Mouse (Mus musculus) heart, embryonic 10.5 days (tissue): Measurements from ENCODE around the gene Gm45717. TPM values are rescaled to one million over a fixed set of nuclear protein-coding genes. Genes with fewer than 3 reads are reported as not detected.

Experiments used
- DNase-seq: peaks from one replicate; pipeline ENCODE4 v3.0.0-alpha.2; 2017; ENCODE audit warnings: low spot score
- H3K27ac ChIP-seq: fragments of 300-500 bp; sonication (generic); 2 replicates; pipeline ENCODE4 v1.5.1; 2016; ENCODE audit warnings: mild to moderate bottlenecking
- H3K27me3 ChIP-seq: fragments of 300-500 bp; sonication (generic); 2 replicates; pipeline ENCODE4 v1.6.1; 2016; ENCODE audit warnings: mild to moderate bottlenecking; ENCODE audit not compliant: poor library complexity, insufficient read depth, severe bottlenecking
- H3K36me3 ChIP-seq: fragments of 300-500 bp; sonication (generic); 2 replicates; pipeline ENCODE4 v1.6.1; 2016; ENCODE audit warnings: mild to moderate bottlenecking, moderate library complexity
- H3K4me1 ChIP-seq: fragments of 300-500 bp; sonication (generic); 2 replicates; pipeline ENCODE4 v1.6.1; 2016; ENCODE audit warnings: mild to moderate bottlenecking
- H3K4me3 ChIP-seq: fragments of 300-500 bp; sonication (generic); 2 replicates; pipeline ENCODE4 v1.5.1; 2016; ENCODE audit warnings: mild to moderate bottlenecking, moderate library complexity
- H3K9me3 ChIP-seq: fragments of 300-500 bp; sonication (generic); 2 replicates; pipeline ENCODE4 v1.6.1; 2016; ENCODE audit warnings: mild to moderate bottlenecking, moderate library complexity
- WGBS: fragments of 180-500 bp; shearing (Covaris S2); methylation state at CpG from one replicate; pipeline ENCODE4 v1.1.7; 2016; 5-methylcytosine and 5-hydroxymethylcytosine counted together
- polyA plus RNA-seq: library from polyadenylated mRNA; unstranded; fragments of >200 nt; fragmentation: Nextera tagmentation; extraction: Ambion mirVana; gene quantifications from 2 replicates; pipeline ENCODE4 v1.2.1, GENCODE M21; 2016

Gm45717 gene
- polyA plus RNA-seq, 1 experiment from 2014 or later: not detected

DNA sequence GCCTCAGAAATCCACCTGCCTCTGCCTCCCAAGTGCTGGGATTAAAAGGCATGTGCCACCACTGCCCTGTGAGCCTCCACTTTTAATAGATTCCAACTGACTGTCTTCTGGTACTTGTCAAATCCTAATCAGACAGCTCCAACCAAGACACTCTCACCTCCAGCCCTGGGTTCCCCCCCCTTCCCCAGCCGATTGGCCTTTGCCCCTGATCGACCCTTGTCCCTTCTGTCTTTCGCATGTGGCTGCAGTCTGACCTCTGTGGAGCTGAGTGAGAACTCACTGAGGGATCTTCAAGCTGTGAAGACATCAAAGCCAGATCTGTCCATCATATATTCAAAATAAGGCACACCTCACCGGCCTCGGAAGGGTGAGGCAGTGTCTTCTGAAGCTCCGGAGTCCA, 28.6 kb downstream of the Gm45717 start:
- H3K4me3 ChIP-seq: no peak overlapping the region
- peaks cover 12% of the 10 kb centered on the region for H3K4me1 ChIP-seq
- H3K27ac ChIP-seq: no peak overlapping the region
- DNase-seq: no peak
- H3K9me3 ChIP-seq: no peaks in the 10 kb centered on the region
- no peaks in the 10 kb centered on the region for H3K36me3 ChIP-seq
- WGBS: 76% methylated on average over 6 of the region's 6 CpGs
- peaks cover 62% of the 10 kb centered on the region for H3K27me3 ChIP-seq

DNA sequence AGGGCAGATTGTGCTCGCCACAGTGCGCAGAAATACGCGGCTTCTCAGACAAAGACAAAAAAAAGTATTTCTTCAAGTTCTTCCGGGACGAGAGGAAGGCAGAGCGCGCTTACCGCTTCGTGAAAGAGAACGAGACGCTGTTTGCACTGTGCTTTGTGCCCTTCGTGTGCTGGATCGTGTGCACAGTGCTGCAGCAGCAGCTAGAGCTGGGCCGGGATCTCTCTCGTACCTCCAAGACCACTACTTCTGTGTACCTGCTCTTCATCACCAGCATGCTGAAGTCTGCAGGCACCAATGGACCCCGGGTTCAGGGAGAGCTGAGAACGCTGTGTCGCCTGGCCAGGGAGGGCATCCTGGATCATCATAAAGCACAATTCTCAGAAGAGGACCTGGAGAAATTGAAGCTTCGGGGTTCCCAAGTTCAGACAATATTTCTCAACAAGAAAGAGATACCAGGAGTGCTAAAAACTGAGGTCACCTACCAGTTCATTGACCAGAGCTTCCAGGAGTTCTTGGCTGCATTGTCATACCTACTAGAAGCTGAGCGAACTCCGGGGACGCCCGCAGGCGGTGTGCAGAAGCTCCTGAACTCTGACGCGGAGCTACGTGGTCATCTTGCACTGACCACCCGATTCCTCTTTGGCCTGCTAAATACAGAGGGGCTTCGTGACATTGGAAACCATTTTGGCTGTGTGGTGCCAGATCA, 32.5 kb downstream of the Gm45717 start:
- Histone ChIP-seq H3K9me3 (no peaks in the 10 kb centered on the region), H3K4me1 (peaks cover 19% of the 10 kb centered on the region), H3K27ac (no peak overlapping the region), H3K4me3 (peak overlapping the region; percentile 53), H3K27me3 (peaks cover 92% of the 10 kb centered on the region), H3K36me3 (no peaks in the 10 kb centered on the region)
- WGBS: 25% methylated on average over 30 of the region's 30 CpGs
- no peak for DNase-seq

GRCm38 (mm10) chr7:140922398-140923069, 33.2 kb downstream of the Gm45717 start:
- peaks cover 95% of the 10 kb centered on the region for H3K27me3 ChIP-seq
- no peak for DNase-seq
- peaks cover 19% of the 10 kb centered on the region for H3K4me1 ChIP-seq
- WGBS: 1% methylated on average over 49 of the region's 49 CpGs
- H3K36me3 ChIP-seq: no peaks in the 10 kb centered on the region
- no peaks in the 10 kb centered on the region for H3K9me3 ChIP-seq
- H3K27ac ChIP-seq: no peak overlapping the region
- H3K4me3 ChIP-seq: peak overlapping the region; percentile 53

DNA sequence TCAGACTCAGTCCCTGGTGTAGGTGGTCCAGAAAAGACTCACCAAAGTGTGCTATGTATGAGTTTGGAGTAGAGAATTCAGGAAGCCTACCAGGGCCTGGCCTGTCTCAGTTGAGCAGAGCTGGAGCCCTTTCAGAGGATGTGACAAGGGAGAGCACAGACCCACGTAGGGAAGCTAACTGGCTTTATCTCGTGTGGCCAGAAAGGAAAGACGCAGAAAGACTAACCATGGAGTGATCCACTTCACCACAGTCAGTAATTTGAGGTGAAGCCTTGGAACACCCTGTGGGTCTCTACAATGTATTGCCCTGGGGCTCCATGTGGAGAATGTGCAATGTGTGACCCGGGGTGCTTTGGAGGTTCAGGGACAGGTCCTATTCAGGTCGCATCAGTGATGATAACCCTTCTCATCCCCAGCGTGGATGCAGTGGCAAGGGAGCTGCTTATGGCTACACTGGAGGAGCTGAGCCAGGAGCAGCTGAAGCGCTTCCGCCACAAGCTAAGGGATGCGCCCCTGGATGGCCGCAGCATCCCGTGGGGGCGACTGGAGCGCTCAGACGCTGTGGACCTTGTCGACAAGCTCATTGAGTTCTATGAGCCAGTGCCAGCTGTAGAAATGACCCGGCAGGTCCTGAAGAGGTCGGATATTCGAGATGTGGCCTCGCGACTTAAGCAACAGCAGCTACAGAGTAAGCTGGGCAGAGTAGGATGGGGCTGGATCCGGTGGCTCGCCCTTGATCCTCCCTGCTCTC, 34.3 kb downstream of the Gm45717 start:
- Histone ChIP-seq H3K4me1 (peaks cover 19% of the 10 kb centered on the region), H3K4me3 (no peak overlapping the region), H3K9me3 (no peaks in the 10 kb centered on the region)

DNA sequence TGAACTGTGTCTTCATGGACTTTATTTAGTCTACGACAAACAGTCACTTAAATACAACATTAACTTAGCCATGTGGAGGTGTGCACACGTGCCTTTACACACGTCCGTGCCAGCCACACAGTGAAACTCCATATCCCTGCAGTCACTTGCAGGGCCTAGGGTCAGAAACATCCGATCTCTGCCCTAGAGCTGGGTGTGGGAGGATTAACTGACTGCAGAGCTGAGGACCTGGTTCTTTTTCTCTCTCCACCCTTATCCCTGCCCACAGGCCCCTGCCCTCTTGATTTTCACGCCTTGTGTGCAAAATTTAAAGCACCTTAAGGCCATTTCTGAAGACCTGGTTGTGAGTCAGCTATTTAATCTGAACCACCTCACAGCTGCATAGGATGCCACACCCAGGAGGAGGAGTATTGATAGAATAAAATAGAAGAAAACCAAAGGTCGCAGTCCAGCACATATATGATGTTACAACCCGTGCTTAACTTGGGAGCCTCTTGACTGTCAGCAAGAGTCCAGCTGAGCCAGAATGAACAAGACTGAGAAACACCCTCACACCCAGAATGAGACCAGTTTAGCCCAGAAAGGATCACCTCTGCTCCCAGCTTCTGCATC, 35.2 kb downstream of the Gm45717 start, which contains the start of gene Nlrp6:
Gene Nlrp6, plus strand, starts transcription at position 485 of the 612 bp plus-strand sequence.
- no peak for DNase-seq
- Histone ChIP-seq H3K36me3 (no peaks in the 10 kb centered on the region), H3K4me3 (no peak within 1 kb of the TSS), H3K27me3 (peaks cover 86% of the 10 kb centered on the region), H3K9me3 (no peaks in the 10 kb centered on the region), H3K4me1 (peaks cover 19% of the 10 kb centered on the region), H3K27ac (no peak within 1 kb of the TSS)
- 69% methylated on average over 8 of the region's 8 CpGs for WGBS

More for the DNA sequence above, 34.3 kb downstream of the Gm45717 start:
- Histone ChIP-seq H3K27ac (no peak overlapping the region), H3K27me3 (peaks cover 90% of the 10 kb centered on the region), H3K36me3 (no peaks in the 10 kb centered on the region)
- DNase-seq: no peak
- 28% methylated on average over 22 of the region's 22 CpGs for WGBS

- Histone ChIP-seq H3K4me3 (no peak overlapping the region), H3K27me3 (peaks cover 80% of the 10 kb centered on the region), H3K9me3 (no peaks in the 10 kb centered on the region), H3K4me1 (peaks cover 19% of the 10 kb centered on the region), H3K27ac (no peak overlapping the region), H3K36me3 (no peaks in the 10 kb centered on the region)
- DNase-seq: no peak
- 44% methylated on average over 4 of the region's 4 CpGs for WGBS
These were observed 35.8 kb downstream of the Gm45717 start for GRCm38 (mm10) chr7:140919911-140920310.

GRCm38 (mm10) chr7:140914031-140914690, 41.6 kb downstream of the Gm45717 start:
- Histone ChIP-seq H3K4me3 (no peak overlapping the region), H3K9me3 (no peaks in the 10 kb centered on the region), H3K27ac (no peak overlapping the region), H3K4me1 (no peaks in the 10 kb centered on the region; the same call in 1 of the 2 replicates), H3K27me3 (peaks cover 25% of the 10 kb centered on the region), H3K36me3 (no peaks in the 10 kb centered on the region)
- WGBS: 85% methylated on average over 8 of the region's 8 CpGs
- no peak for DNase-seq

- Histone ChIP-seq H3K36me3 (no peaks in the 10 kb centered on the region), H3K27ac (no peak overlapping the region), H3K4me1 (peaks cover 6% of the 10 kb centered on the region; the same call in 1 of the 2 replicates), H3K4me3 (no peak overlapping the region), H3K9me3 (no peaks in the 10 kb centered on the region), H3K27me3 (peaks cover 17% of the 10 kb centered on the region)
- 70% methylated on average over 5 of the region's 5 CpGs for WGBS
- no peak for DNase-seq
These were observed 42.8 kb downstream of the Gm45717 start for GRCm38 (mm10) chr7:140912846-140913482.

GRCm38 (mm10) chr7:140912293-140912692, 43.4 kb downstream of the Gm45717 start:
- peaks cover 6% of the 10 kb centered on the region; the same call in 1 of the 2 replicates for H3K4me1 ChIP-seq
- H3K4me3 ChIP-seq: no peak overlapping the region
- H3K27ac ChIP-seq: no peak overlapping the region
- 55% methylated on average over 3 of the region's 3 CpGs for WGBS
- no peak for DNase-seq
- H3K36me3 ChIP-seq: no peaks in the 10 kb centered on the region
- H3K9me3 ChIP-seq: no peaks in the 10 kb centered on the region
- peaks cover 10% of the 10 kb centered on the region; the same call in 1 of the 2 replicates for H3K27me3 ChIP-seq

DNA sequence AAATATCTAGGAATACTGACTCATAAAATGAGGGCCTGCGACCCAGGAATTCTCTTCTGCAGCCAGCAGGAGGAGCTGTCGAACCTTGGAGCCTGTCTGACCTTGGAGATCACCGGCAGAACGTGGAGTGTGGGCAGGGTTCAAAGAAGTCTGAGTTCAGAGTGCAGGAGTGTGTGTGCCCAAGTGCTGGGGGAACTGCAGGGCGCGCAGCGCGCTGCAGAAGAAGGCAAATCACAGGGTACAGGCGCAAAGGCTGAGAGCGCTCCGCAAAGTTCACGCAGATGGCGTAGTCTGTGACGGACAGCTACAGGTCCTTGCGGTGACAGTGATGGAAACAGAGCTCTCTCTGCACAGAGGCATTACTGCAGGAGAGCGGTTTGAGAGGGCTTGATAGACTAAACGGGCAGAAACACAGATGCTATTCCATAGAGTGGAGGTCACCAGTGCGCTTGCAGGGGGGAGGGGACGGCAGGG, 47.1 kb downstream of the Gm45717 start:
- peak overlapping the region; percentile 63; the same call in 1 of the 2 replicates for H3K27ac ChIP-seq
- H3K4me1 ChIP-seq: peaks cover 6% of the 10 kb centered on the region; the same call in 1 of the 2 replicates
- H3K36me3 ChIP-seq: no peaks in the 10 kb centered on the region
- peaks cover 15% of the 10 kb centered on the region; the same call in 1 of the 2 replicates for H3K27me3 ChIP-seq
- H3K4me3 ChIP-seq: peak overlapping the region; percentile 57
- no peaks in the 10 kb centered on the region for H3K9me3 ChIP-seq
- DNase-seq: peak; percentile 91
- WGBS: 3% methylated on average over 19 of the region's 19 CpGs

GRCm38 (mm10) chr7:140908181-140908580, 47.6 kb downstream of the Gm45717 start:
- no peak for DNase-seq
- Histone ChIP-seq H3K27me3 (peaks cover 13% of the 10 kb centered on the region; the same call in 1 of the 2 replicates), H3K4me3 (no peak overlapping the region), H3K36me3 (no peaks in the 10 kb centered on the region), H3K9me3 (no peaks in the 10 kb centered on the region), H3K4me1 (peaks cover 10% of the 10 kb centered on the region; the same call in 1 of the 2 replicates), H3K27ac (no peak overlapping the region)
- WGBS: 44% methylated on average over 7 of the region's 7 CpGs
